Mouse (Mus musculus) lung, adult 2 months (tissue): ENCODE results near the gene Ogg1.

Source experiments
- CTCF ChIP-seq: fragments of 200-500 bp; IDR thresholded peaks from 2 replicates; pipeline ENCODE4 v1.5.1; 2011; ENCODE audit warnings: mild to moderate bottlenecking, low read length, control low read depth; ENCODE audit not compliant: insufficient read depth
- POLR2A ChIP-seq: fragments of 200-500 bp; IDR thresholded peaks from 2 replicates; pipeline ENCODE4 v1.6.1; 2011; ENCODE audit warnings: low read depth, mild to moderate bottlenecking, control low read depth, low read length, borderline replicate concordance; ENCODE audit errors: extremely low read depth

DNA sequence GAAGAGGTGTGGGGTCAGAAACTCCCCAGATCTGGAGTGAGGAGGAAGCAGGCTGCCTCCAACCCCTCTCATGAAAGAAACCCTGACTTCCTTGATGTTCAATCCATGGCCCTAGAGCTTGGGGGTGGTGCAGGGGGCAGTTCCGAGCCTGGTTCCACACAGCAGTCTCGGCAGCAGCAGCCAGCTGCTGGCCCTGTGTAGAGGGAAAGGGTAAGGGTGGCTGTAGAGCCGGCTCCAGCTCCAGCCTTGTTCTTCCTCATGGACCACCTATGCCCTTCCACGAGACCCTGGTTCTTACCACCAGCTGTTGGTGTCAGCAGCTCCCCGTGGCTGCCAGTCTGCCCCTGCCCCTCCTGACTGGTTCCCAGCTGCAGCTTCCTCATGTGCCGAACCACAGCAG, 7.4 kb downstream of the Ogg1 start:
- no peak for TF ChIP-seq CTCF
- TF ChIP-seq POLR2A: no peak
